Mouse (Mus musculus): ENCODE results near the gene Pex7. TPM values are rescaled to one million over a fixed set of nuclear protein-coding genes. Genes with fewer than 3 reads are reported as not detected.

The Pex7 gene
- polyA plus RNA-seq, 1 experiment = 25.1 TPM

DNA sequence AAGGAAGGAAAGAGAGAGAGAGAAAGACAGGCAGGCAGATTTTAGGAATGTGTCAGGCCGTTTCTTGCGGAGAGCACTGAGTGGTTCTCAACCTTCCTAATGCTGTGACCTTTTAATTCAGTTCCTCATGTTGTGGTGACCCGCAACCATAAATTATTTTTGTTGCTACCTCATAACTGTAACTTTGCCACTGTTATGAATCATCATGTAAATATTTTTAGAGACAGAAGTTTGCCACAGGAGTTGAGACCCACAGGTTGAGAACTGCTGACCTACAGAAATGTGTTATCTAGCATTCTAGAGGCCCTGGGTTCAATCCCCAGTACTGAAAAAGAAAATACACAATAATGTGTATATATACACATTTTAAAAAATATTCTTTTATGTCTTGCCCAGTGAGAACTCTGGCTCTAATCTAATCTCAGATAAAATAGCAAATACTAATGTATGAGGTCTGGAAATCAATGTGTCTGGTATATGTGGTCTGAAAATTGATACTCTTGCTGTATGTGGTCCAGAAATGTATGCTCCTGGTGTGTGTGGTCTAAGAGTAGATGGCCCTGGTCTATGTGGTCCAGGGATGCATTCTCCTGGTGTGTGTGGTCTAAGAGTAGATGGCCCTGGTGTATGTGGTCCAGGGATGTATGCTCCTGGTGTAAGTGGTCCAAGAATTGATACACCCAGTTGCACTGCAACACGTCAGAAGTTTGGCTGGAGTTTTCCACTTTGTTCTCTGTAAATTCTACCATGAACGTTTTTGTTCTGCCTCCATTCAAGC is 76.2 kb downstream of the Pex7 start:
- no peak for DNase-seq (ENCODE audit: low read depth, low spot score)
- WGBS = 70% methylated on average over 5 of the region's 5 CpGs

- WGBS = 65% methylated on average over 3 of the region's 3 CpGs
- DNase-seq (ENCODE audit: low read depth, low spot score) = no peak
Measured at GRCm38 (mm10) chr10:19820986-19821385, 86.5 kb downstream of the Pex7 start.

- DNase-seq (ENCODE audit: low read depth, low spot score) = no peak
- WGBS = 65% methylated on average over 16 of the region's 16 CpGs
Measured at GRCm38 (mm10) chr10:19818723-19819355, 88.7 kb downstream of the Pex7 start.

- WGBS = 49% methylated on average over 8 of the region's 8 CpGs
- no peak for DNase-seq (ENCODE audit: low read depth, low spot score)
Measured at GRCm38 (mm10) chr10:19815371-19815770, 92.1 kb downstream of the Pex7 start.

DNA sequence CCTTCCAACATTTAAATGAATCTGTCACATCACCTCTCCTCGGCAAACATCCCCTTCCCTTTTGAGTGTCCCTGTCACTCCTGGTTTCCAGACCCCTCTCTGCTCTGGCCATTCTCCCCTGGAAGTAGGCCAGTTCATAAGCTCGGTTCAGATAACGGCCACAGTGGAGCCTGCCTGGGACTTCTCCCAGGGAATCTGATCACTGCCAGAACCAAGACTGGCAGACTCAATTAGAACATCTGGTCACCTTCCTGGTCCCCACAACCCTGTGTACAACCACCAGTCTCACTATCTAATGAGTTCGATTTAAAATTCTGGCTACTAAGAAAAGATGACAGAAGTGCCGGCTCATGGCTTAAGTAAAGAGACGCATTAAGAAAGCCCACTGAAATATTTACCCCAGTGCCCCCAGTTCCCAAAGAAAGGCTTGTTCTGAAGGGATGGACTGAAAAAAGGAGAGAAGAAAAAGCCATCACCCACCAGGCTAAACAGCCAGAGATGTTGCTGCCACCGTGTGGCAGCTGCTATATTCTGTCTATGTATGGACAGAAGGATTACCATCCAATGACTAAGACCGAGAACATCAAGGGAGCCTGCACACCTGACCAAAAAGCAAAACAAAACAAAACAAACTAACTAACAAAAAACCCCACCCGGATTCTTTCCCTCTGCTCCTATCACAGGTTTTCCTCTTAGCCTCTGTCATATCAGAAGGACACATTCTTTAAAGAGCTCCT is 95.9 kb downstream of the Pex7 start:
- no peak for DNase-seq (ENCODE audit: low read depth, low spot score)
- WGBS = 51% methylated on average over 9 of the region's 9 CpGs

- WGBS = 79% methylated on average over 7 of the region's 7 CpGs
- DNase-seq (ENCODE audit: low read depth, low spot score) = no peak
Measured at GRCm38 (mm10) chr10:19804763-19805162, 102.7 kb downstream of the Pex7 start.

Other genes starting within 250 kb of the Pex7 start
- gene Il20ra, start 195.1 kb downstream of the Pex7 start, polyA plus RNA-seq (2012; rRNA removed) = not detected in 2 replicates
- 0.30 and 0.44 TPM in 2 replicates for gene Slc35d3, start 56.2 kb downstream of the Pex7 start, polyA plus RNA-seq (2012; rRNA removed)
- gene Map3k5, start 26.8 kb upstream of the Pex7 start, polyA plus RNA-seq (2012; rRNA removed) = 3.9 and 4.0 TPM in 2 replicates
- 21.6 and 33.7 TPM in 2 replicates for gene Map7, start 240.8 kb upstream of the Pex7 start, polyA plus RNA-seq (2012; rRNA removed)

All from large intestine, adult 2 months (tissue).